Mouse (Mus musculus): Measurements from ENCODE around the gene Gm11444. TPM values are rescaled to one million over a fixed set of nuclear protein-coding genes. Genes with fewer than 3 reads are reported as not detected.

Gm11444 gene
- total RNA-seq, 1 experiment: not detected

DNA sequence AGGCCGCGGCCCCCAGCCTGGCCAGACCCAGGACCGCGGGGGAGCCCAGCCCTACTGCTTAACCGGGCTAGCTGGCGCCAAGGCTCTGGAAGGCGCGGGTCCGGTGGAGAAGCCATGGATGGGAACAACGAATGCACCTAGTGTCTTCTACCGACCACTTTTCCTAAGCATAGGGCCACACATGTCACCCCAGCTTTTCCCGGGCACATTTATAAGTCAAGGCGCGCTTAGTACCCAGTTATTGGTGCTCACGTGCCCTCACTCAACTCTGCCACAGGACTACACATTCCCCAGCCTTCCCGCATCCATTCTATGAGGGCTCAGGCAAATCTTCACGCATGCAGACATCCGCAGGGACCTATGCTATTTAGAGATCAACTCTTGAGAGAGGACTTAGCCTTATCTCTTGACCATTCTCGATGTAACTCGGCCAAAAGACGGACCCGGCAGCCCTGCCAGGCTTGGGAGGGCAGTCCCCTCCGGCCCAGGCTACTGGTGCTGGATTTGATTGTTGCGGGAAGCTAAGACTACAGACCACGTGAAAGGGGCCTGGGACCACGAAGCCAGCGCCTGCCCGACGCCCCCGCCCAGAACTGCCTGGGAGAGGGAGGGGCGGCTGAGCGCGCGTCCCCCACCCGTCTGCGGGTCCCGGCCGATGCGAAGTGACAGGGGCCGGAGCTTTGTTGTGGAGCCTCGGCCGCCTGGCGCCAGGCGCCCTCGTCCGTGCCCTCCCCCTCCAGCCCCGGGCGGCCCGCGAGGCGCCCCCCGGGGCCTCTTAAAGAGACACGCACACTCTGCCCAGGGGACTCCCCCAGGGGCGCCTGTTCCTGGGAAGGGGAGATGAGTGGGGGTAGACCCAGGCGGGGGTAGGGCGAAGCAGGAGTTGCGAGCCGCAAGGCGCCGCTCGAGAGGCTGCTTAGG, 20.4 kb downstream of the Gm11444 start:
- TF ChIP-seq CHD2 (IDR thresholded peaks at IDR 0.05; ENCODE audit: low read depth, low read length) (no peak), ZC3H11A (IDR thresholded peaks at IDR 0.05; ENCODE audit: borderline replicate concordance, low read depth, low read length) (no peak), HCFC1 (IDR thresholded peaks at IDR 0.05; ENCODE audit: borderline replicate concordance, insufficient read depth, low read length) (no peak), ZNF384 (IDR thresholded peaks at IDR 0.05; ENCODE audit: low read depth, low read length) (no peak), MAFK (IDR thresholded peaks at IDR 0.05; ENCODE audit: insufficient read depth, low read depth, low read length) (no peak)
- in situ Hi-C loops (cut with MboI; ENCODE audit: low sequenced_read_pairs in 2 of 2, unreplicated experiment in 2 of 2): loop anchor here (10.0 kb wide), 2 partner anchors 115 to 445 kb away; no protein-coding TSS in a partner anchor
- H3K9ac ChIP-seq (ENCODE audit: insufficient read depth, low read depth, low read length, poor library complexity, severe bottlenecking): no peak overlapping the region
- no peaks in the 10 kb centered on the region for H3K9me3 ChIP-seq (ENCODE audit: control insufficient read depth, insufficient read depth, low read depth, low read length)
- peak overlapping the region in 1 of 2 experiments; percentile 18; a peak in 2 of 4 replicates for H3K4me3 ChIP-seq (ENCODE audit: insufficient read depth in 1 of 2, low read depth in 1 of 2, low read length in 2 of 2, poor library complexity in 1 of 2, severe bottlenecking in 1 of 2)
- H3K27ac ChIP-seq (ENCODE audit: insufficient read depth, low read depth, low read length, poor library complexity, severe bottlenecking): no peak overlapping the region
- no peak for DNase-seq (ENCODE audit: low read depth, low spot score)
- no peaks in the 10 kb centered on the region for H3K4me1 ChIP-seq (ENCODE audit: control insufficient read depth in 2 of 2, insufficient read depth in 2 of 2, low read length in 2 of 2, poor library complexity in 1 of 2)
- H3K36me3 ChIP-seq (ENCODE audit: control insufficient read depth, insufficient read depth, low read length, poor library complexity, severe bottlenecking): no peaks in the 10 kb centered on the region

DNA sequence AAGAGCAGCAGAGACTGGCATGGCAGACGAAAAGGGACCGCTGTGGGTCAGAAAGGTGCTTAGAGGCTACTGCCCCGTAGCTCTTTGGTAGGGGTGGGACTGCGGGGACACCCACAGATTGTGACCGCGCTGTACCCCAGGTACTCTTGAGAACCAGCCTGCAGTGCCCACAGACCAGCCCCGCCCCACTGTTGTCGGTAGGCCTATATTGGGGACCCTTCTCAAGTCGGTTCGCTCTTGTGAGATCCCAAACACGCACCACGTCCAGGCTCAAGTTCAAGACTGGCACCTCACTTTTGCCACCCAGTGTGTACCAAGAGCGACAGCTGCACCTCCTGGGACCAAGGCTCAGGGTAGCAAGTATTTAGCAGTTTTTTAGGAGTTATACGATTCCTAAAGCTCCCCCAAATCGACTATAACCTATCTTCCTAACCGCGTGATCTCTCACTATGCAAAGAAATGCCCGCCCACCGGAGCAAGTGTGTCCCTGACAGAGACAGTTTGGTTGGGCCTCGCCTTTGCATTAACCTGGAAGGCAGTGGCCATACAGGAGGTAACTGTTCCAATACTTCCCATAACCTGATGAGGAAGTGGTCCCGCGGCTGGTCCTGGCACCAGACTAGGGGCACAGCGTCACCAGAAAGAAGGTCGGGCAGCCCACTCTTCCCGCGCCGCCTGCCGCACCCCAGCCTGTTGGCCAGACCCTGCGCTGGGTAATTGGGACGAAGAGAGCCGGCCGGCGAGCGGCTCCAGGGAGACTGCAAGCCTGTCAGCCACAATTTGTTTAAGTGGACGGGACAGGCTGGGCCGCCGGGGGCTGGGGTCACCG, 21.2 kb downstream of the Gm11444 start:
- no peak for DNase-seq (ENCODE audit: low read depth, low spot score)
- Histone ChIP-seq H3K9me3 (ENCODE audit: control insufficient read depth, insufficient read depth, low read depth, low read length) (no peaks in the 10 kb centered on the region), H3K4me1 (ENCODE audit: control insufficient read depth in 2 of 2, insufficient read depth in 2 of 2, low read length in 2 of 2, poor library complexity in 1 of 2) (no peaks in the 10 kb centered on the region), H3K4me3 (ENCODE audit: insufficient read depth in 1 of 2, low read depth in 1 of 2, low read length in 2 of 2, poor library complexity in 1 of 2, severe bottlenecking in 1 of 2) (peak overlapping the region in 1 of 2 experiments; percentile 18; a peak in 1 of 4 replicates), H3K9ac (ENCODE audit: insufficient read depth, low read depth, low read length, poor library complexity, severe bottlenecking) (no peak overlapping the region), H3K27ac (ENCODE audit: insufficient read depth, low read depth, low read length, poor library complexity, severe bottlenecking) (no peak overlapping the region), H3K36me3 (ENCODE audit: control insufficient read depth, insufficient read depth, low read length, poor library complexity, severe bottlenecking) (no peaks in the 10 kb centered on the region)
- in situ Hi-C loops (cut with MboI; ENCODE audit: low sequenced_read_pairs in 2 of 2, unreplicated experiment in 2 of 2): loop anchor here (10.0 kb wide), 2 partner anchors 114 to 444 kb away; no protein-coding TSS in a partner anchor
- TF ChIP-seq HCFC1 (IDR thresholded peaks at IDR 0.05; ENCODE audit: borderline replicate concordance, insufficient read depth, low read length) (no peak), CHD2 (IDR thresholded peaks at IDR 0.05; ENCODE audit: low read depth, low read length) (no peak), ZNF384 (IDR thresholded peaks at IDR 0.05; ENCODE audit: low read depth, low read length) (no peak), ZC3H11A (IDR thresholded peaks at IDR 0.05; ENCODE audit: borderline replicate concordance, low read depth, low read length) (no peak), MAFK (IDR thresholded peaks at IDR 0.05; ENCODE audit: insufficient read depth, low read depth, low read length) (no peak)

DNA sequence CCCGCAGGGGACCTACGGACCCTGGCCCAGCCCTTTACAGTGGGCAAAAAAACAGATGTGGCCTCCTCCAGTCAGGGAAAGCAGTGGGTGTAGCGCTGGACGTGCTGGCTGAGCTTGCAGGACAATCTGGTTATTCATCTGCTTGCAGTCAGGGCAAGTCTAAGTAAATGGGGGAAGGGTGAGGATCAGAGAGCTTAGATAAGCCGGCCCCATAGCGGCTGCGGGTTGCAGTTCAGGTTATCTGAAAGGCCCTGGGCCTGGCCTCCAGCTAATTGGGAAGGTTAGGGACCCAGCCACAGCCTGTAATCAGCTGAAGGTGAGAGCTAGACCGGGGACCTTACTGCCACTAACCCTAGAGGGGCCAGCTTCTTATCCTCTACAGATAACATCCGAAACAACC, 22.8 kb downstream of the Gm11444 start:
- TF ChIP-seq ZC3H11A (IDR thresholded peaks at IDR 0.05; ENCODE audit: borderline replicate concordance, low read depth, low read length) (no peak), MAFK (IDR thresholded peaks at IDR 0.05; ENCODE audit: insufficient read depth, low read depth, low read length) (no peak), CHD2 (IDR thresholded peaks at IDR 0.05; ENCODE audit: low read depth, low read length) (no peak), HCFC1 (IDR thresholded peaks at IDR 0.05; ENCODE audit: borderline replicate concordance, insufficient read depth, low read length) (no peak), ZNF384 (IDR thresholded peaks at IDR 0.05; ENCODE audit: low read depth, low read length) (no peak)
- no peaks in the 10 kb centered on the region for H3K36me3 ChIP-seq (ENCODE audit: control insufficient read depth, insufficient read depth, low read length, poor library complexity, severe bottlenecking)
- H3K9me3 ChIP-seq (ENCODE audit: control insufficient read depth, insufficient read depth, low read depth, low read length): no peaks in the 10 kb centered on the region
- H3K4me3 ChIP-seq (ENCODE audit: insufficient read depth in 1 of 2, low read depth in 1 of 2, low read length in 2 of 2, poor library complexity in 1 of 2, severe bottlenecking in 1 of 2): no peak overlapping the region
- no peak for DNase-seq (ENCODE audit: low read depth, low spot score)
- no peak overlapping the region for H3K9ac ChIP-seq (ENCODE audit: insufficient read depth, low read depth, low read length, poor library complexity, severe bottlenecking)
- no peak overlapping the region for H3K27ac ChIP-seq (ENCODE audit: insufficient read depth, low read depth, low read length, poor library complexity, severe bottlenecking)
- no peaks in the 10 kb centered on the region for H3K4me1 ChIP-seq (ENCODE audit: control insufficient read depth in 2 of 2, insufficient read depth in 2 of 2, low read length in 2 of 2, poor library complexity in 1 of 2)
- in situ Hi-C loops (cut with MboI; ENCODE audit: low sequenced_read_pairs in 2 of 2, unreplicated experiment in 2 of 2): loop anchor here (10.0 kb wide), 2 partner anchors 113 to 443 kb away; no protein-coding TSS in a partner anchor

GRCm38 (mm10) chr11:85825823-85826222, 24.3 kb downstream of the Gm11444 start:
- in situ Hi-C loops (cut with MboI; ENCODE audit: low sequenced_read_pairs in 2 of 2, unreplicated experiment in 2 of 2): loop anchor here (10.0 kb wide), 2 partner anchors 111 to 441 kb away; no protein-coding TSS in a partner anchor
- TF ChIP-seq CHD2 (IDR thresholded peaks at IDR 0.05; ENCODE audit: low read depth, low read length): no peak
- TF ChIP-seq HCFC1 (IDR thresholded peaks at IDR 0.05; ENCODE audit: borderline replicate concordance, insufficient read depth, low read length): no peak
- no peak for TF ChIP-seq ZC3H11A (IDR thresholded peaks at IDR 0.05; ENCODE audit: borderline replicate concordance, low read depth, low read length)
- TF ChIP-seq MAFK (IDR thresholded peaks at IDR 0.05; ENCODE audit: insufficient read depth, low read depth, low read length): no peak
- TF ChIP-seq ZNF384 (IDR thresholded peaks at IDR 0.05; ENCODE audit: low read depth, low read length): no peak
- H3K9me3 ChIP-seq (ENCODE audit: control insufficient read depth, insufficient read depth, low read depth, low read length): no peaks in the 10 kb centered on the region
- no peak overlapping the region for H3K27ac ChIP-seq (ENCODE audit: insufficient read depth, low read depth, low read length, poor library complexity, severe bottlenecking)
- no peak for DNase-seq (ENCODE audit: low read depth, low spot score)
- no peak overlapping the region for H3K9ac ChIP-seq (ENCODE audit: insufficient read depth, low read depth, low read length, poor library complexity, severe bottlenecking)
- H3K4me3 ChIP-seq (ENCODE audit: insufficient read depth in 1 of 2, low read depth in 1 of 2, low read length in 2 of 2, poor library complexity in 1 of 2, severe bottlenecking in 1 of 2): no peak overlapping the region
- H3K36me3 ChIP-seq (ENCODE audit: control insufficient read depth, insufficient read depth, low read length, poor library complexity, severe bottlenecking): no peaks in the 10 kb centered on the region
- H3K4me1 ChIP-seq (ENCODE audit: control insufficient read depth in 2 of 2, insufficient read depth in 2 of 2, low read length in 2 of 2, poor library complexity in 1 of 2): no peaks in the 10 kb centered on the region
